Mouse (Mus musculus) brain, embryonic 14.5 days (tissue): ENCODE results near the gene Map2k6.

Experiments used
- CTCF ChIP-seq: fragments of 200-500 bp; IDR thresholded peaks from 2 replicates; pipeline ENCODE4 v1.5.1; 2012; ENCODE audit warnings: inconsistent platforms, mild to moderate bottlenecking, moderate library complexity, borderline replicate concordance; ENCODE audit not compliant: insufficient read depth, insufficient read length; ENCODE audit errors: extremely low read depth
- POLR2A ChIP-seq: fragments of 200-500 bp; IDR thresholded peaks from 2 replicates; pipeline ENCODE4 v1.6.1; 2012; ENCODE audit warnings: mild to moderate bottlenecking, inconsistent platforms, borderline replicate concordance; ENCODE audit not compliant: poor library complexity, insufficient read depth, insufficient read length, severe bottlenecking; ENCODE audit errors: extremely low read depth

- TF ChIP-seq CTCF (no peak), POLR2A (no peak)
These were observed 26.5 kb upstream of the Map2k6 start for GRCm38 (mm10) chr11:110372266-110372954.
